Mouse (Mus musculus): ENCODE measurements around the gene Canx. TPM values are rescaled to one million over a fixed set of nuclear protein-coding genes. Genes with fewer than 3 reads are reported as not detected.

Gene Canx
- polyA plus RNA-seq, 1 experiment from 2014 or later, result 266 TPM

DNA sequence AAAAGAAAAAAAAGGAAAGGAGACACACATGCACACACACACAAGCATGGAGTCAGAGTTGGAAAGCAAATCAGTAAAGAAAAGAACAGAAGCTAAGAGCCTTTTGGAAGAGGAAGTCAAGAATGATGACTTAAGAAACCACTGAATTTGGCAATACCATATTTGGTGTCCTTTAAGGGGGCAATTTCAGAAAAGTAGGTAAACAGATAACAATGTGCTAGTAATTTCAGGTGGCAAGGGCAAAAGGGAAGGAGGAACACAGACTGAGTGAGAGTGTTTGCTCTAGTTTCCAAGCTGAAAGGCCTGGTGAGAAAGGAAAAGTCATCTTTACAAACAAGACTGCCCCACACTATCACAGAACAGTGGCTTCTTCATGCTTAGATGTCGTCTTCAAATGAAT lies 39.0 kb downstream of the Canx start:
- no peak for ATAC-seq (replicated peaks)
- Histone ChIP-seq H3K4me3 (no peak overlapping the region), H3K9ac (no peak overlapping the region), H3K27me3 (replicated peaks) (no peaks in the 10 kb centered on the region), H3K27ac (no peak overlapping the region), H3K36me3 (replicated peaks) (0 out of 2 replicates have a peak, but pooled peaks cover 5% of the 10 kb centered on the region), H3K9me3 (no peaks in the 10 kb centered on the region), H3K4me2 (no peak overlapping the region), H3K4me1 (peaks cover 31% of the 10 kb centered on the region)
- WGBS, result 84% methylated on average over 1 of the region's 1 CpGs

- WGBS, result 93% methylated on average over 7 of the region's 7 CpGs
- Histone ChIP-seq H3K27me3 (replicated peaks) (no peaks in the 10 kb centered on the region), H3K4me3 (no peak overlapping the region), H3K9ac (no peak overlapping the region), H3K4me2 (no peak overlapping the region), H3K4me1 (peaks cover 27% of the 10 kb centered on the region), H3K27ac (no peak overlapping the region), H3K9me3 (no peaks in the 10 kb centered on the region), H3K36me3 (replicated peaks) (peaks cover 8% of the 10 kb centered on the region; the same call in 1 of the 2 replicates)
- no peak for ATAC-seq (replicated peaks)
Observed at GRCm38 (mm10) chr11:50285696-50286095, 39.8 kb downstream of the Canx start.

DNA sequence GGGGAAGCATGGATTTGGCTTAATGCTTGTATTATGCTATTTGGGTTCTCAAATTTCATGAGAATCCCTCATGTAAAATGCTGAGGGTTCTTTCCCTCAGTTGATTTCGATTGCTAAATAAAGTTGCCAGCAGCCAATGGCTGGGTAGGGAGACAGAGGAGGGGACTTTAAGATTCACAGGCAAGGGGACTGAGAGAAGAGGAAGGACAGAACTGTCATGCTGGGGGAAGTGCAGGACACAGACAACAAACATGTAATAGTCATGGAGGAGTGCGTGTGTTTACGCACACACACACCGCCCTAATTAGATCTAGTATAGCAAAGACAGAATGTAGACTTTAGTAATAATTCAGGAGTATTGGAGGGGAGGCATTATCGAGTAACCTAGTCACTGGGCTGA lies 40.2 kb downstream of the Canx start:
- no peak for ATAC-seq (replicated peaks)
- 93% methylated on average over 5 of the region's 5 CpGs for WGBS

DNA sequence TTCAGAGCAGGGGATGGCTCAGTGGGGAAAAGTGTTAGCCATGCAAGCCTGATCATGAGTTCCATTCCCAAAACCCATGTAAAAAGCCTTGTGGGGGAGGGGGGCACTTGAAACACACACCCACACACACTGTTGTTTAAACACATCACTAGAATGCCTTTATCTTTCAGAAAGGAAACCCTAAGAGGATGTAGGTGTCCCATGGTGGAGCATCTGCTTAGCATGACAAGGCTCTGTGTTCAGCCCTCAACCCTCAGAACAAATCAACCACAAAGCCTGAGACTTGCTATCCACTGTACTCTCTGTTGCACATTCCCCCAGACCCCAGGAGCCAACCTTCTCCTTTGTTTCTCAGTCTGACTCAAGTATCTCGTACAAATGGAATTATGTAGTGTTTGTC lies 45.4 kb downstream of the Canx start:
- H3K4me3 ChIP-seq, result no peak overlapping the region
- 72% methylated on average over 1 of the region's 1 CpGs for WGBS
- H3K9me3 ChIP-seq, result no peaks in the 10 kb centered on the region
- H3K27ac ChIP-seq, result no peak overlapping the region
- H3K4me2 ChIP-seq, result no peak overlapping the region
- ATAC-seq (replicated peaks), result no peak
- no peaks in the 10 kb centered on the region for H3K27me3 ChIP-seq (replicated peaks)
- H3K4me1 ChIP-seq, result no peaks in the 10 kb centered on the region
- peaks cover 4% of the 10 kb centered on the region; the same call in 1 of the 2 replicates for H3K36me3 ChIP-seq (replicated peaks)
- H3K9ac ChIP-seq, result no peak overlapping the region

More for the DNA sequence above, 40.2 kb downstream of the Canx start:
- Histone ChIP-seq H3K27me3 (replicated peaks) (no peaks in the 10 kb centered on the region), H3K27ac (no peak overlapping the region), H3K36me3 (replicated peaks) (peaks cover 9% of the 10 kb centered on the region; the same call in 1 of the 2 replicates), H3K9ac (no peak overlapping the region), H3K4me1 (peaks cover 23% of the 10 kb centered on the region), H3K4me2 (no peak overlapping the region), H3K4me3 (no peak overlapping the region), H3K9me3 (no peaks in the 10 kb centered on the region)

GRCm38 (mm10) chr11:50279005-50279404 lies 46.5 kb downstream of the Canx start:
- peaks cover 4% of the 10 kb centered on the region; the same call in 1 of the 2 replicates for H3K36me3 ChIP-seq (replicated peaks)
- ATAC-seq (replicated peaks), result no peak
- H3K4me3 ChIP-seq, result no peak overlapping the region
- WGBS, result 92% methylated on average over 4 of the region's 4 CpGs
- H3K4me1 ChIP-seq, result no peaks in the 10 kb centered on the region
- H3K27me3 ChIP-seq (replicated peaks), result no peaks in the 10 kb centered on the region
- H3K9me3 ChIP-seq, result no peaks in the 10 kb centered on the region
- no peak overlapping the region for H3K9ac ChIP-seq
- no peak overlapping the region for H3K27ac ChIP-seq
- H3K4me2 ChIP-seq, result no peak overlapping the region

- Histone ChIP-seq H3K4me1 (0 out of 2 replicates have a peak, but pooled peaks cover 1% of the 10 kb centered on the region), H3K36me3 (replicated peaks) (peaks cover 4% of the 10 kb centered on the region; the same call in 1 of the 2 replicates), H3K4me3 (no peak overlapping the region), H3K27ac (no peak overlapping the region), H3K9ac (no peak overlapping the region), H3K27me3 (replicated peaks) (no peaks in the 10 kb centered on the region), H3K4me2 (no peak overlapping the region), H3K9me3 (no peaks in the 10 kb centered on the region)
- WGBS, result 91% methylated on average over 6 of the region's 6 CpGs
- no peak for ATAC-seq (replicated peaks)
Observed at GRCm38 (mm10) chr11:50277706-50278105, 47.8 kb downstream of the Canx start.

GRCm38 (mm10) chr11:50277025-50277424 lies 48.4 kb downstream of the Canx start:
- no peak for ATAC-seq (replicated peaks)
- Histone ChIP-seq H3K4me1 (0 out of 2 replicates have a peak, but pooled peaks cover 2% of the 10 kb centered on the region), H3K27me3 (replicated peaks) (no peaks in the 10 kb centered on the region), H3K9ac (no peak overlapping the region), H3K4me3 (no peak overlapping the region), H3K36me3 (replicated peaks) (peaks cover 4% of the 10 kb centered on the region; the same call in 1 of the 2 replicates), H3K27ac (no peak overlapping the region), H3K9me3 (no peaks in the 10 kb centered on the region), H3K4me2 (no peak overlapping the region)

DNA sequence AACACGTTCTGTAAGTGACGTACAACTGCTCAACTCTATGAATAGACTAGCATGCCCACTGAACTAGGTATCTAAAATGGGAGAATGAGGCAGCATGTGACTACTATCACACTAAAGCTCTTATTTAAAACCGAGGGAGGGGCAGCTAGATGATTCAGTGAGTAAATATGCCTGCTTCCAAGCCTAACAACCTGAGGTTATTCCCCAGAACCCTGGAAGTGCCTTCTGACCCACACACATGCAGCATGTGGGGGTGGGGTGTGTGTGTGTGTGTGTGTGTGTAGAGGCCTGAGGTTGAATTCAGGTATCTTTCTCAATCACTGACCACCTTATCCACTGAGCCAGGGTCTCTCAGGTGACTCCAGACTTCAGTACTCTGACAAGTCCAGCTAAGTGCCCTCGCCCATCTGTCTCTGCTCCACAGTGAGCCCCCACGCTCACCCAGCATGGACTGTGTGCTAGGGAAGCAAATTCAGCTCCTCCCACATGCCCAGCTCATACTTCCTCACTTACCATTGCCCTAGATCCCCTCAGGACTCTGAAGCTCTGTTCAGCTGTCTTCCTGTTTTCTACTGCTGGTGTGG lies 49.8 kb downstream of the Canx start:
- Histone ChIP-seq H3K4me1 (0 out of 2 replicates have a peak, but pooled peaks cover 2% of the 10 kb centered on the region), H3K36me3 (replicated peaks) (0 out of 2 replicates have a peak, but pooled peaks cover under 1% of the 10 kb centered on the region), H3K4me3 (no peak overlapping the region), H3K4me2 (no peak overlapping the region), H3K27me3 (replicated peaks) (no peaks in the 10 kb centered on the region), H3K27ac (no peak overlapping the region), H3K9ac (no peak overlapping the region), H3K9me3 (no peaks in the 10 kb centered on the region)
- no peak for ATAC-seq (replicated peaks)
- WGBS, result 82% methylated on average over 5 of the region's 5 CpGs

DNA sequence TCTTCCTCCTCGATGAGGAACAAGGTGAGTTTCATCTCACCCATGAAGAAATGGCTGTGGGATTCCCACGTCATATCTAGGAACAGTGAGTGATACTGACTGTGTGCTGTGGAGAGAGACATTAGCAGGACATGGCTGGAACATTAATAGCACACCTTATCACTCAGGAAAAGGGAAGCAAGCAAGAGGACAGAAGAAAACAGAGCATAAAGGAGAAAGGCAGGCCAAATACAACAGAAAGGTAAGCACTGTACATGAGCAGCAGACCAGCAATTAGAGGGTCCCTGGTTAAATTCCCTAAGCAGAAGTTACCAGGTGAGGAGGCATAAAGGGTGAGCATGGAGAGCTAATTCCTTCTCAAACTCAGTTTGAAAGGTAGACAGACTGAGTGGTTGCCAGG lies 50.4 kb downstream of the Canx start:
- 89% methylated on average over 2 of the region's 2 CpGs for WGBS
- ATAC-seq (replicated peaks), result no peak
- Histone ChIP-seq H3K4me1 (0 out of 2 replicates have a peak, but pooled peaks cover 2% of the 10 kb centered on the region), H3K9ac (no peak overlapping the region), H3K27me3 (replicated peaks) (no peaks in the 10 kb centered on the region), H3K4me3 (no peak overlapping the region), H3K4me2 (no peak overlapping the region), H3K9me3 (no peaks in the 10 kb centered on the region), H3K36me3 (replicated peaks) (no peaks in the 10 kb centered on the region), H3K27ac (no peak overlapping the region)

DNA sequence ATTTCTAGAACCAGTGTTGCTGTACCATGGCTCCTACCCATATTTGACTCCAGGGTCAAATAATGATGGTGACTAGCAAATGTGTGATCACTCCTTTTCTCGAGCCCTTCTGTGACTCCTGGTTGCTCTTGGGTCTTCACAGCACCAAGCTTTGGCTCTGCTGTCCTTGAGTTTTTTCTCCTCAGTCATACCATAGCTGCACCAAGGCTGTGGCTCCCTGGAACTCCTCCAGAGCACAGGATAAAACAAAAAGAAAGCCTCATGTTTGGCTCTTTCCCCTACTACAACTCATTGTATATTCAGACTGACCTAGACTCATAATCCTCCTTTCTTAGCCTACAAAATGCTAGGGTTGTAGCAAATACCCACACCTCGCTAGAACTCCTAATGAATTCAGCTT lies 52.7 kb downstream of the Canx start:
- Histone ChIP-seq H3K27ac (no peak overlapping the region), H3K4me2 (no peak overlapping the region), H3K9me3 (no peaks in the 10 kb centered on the region), H3K9ac (no peak overlapping the region), H3K4me1 (0 out of 2 replicates have a peak, but pooled peaks cover 2% of the 10 kb centered on the region), H3K27me3 (replicated peaks) (no peaks in the 10 kb centered on the region), H3K4me3 (no peak overlapping the region), H3K36me3 (replicated peaks) (no peaks in the 10 kb centered on the region)
- ATAC-seq (replicated peaks), result no peak
- WGBS, result 73% methylated on average over 2 of the region's 2 CpGs

DNA sequence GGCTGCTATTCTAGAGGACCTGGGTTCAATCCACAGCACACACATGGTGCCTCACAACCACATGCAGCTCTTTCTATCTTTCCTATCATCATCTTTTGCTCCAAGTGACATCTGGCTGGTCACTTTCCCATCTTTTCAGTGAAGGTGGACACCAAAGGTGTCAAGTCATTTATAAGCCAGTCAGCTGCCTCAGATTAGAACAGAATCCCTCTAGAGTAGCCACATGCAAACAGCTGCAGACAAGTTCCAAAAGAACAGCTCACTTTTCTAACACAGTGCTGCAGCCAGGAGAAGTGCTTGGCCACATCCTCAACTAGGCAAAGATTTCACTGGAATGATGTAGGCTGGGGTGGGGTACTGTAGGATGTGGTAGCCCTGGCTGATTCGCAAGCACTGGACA lies 55.6 kb downstream of the Canx start:
- no peak overlapping the region for H3K9ac ChIP-seq
- no peak for ATAC-seq (replicated peaks)
- no peaks in the 10 kb centered on the region for H3K9me3 ChIP-seq
- WGBS, result 98% methylated on average over 1 of the region's 1 CpGs
- 0 out of 2 replicates have a peak, but pooled peaks cover 2% of the 10 kb centered on the region for H3K4me1 ChIP-seq
- no peak overlapping the region for H3K4me2 ChIP-seq
- H3K4me3 ChIP-seq, result no peak overlapping the region
- no peaks in the 10 kb centered on the region for H3K27me3 ChIP-seq (replicated peaks)
- H3K27ac ChIP-seq, result no peak overlapping the region
- peaks cover 12% of the 10 kb centered on the region for H3K36me3 ChIP-seq (replicated peaks)

DNA sequence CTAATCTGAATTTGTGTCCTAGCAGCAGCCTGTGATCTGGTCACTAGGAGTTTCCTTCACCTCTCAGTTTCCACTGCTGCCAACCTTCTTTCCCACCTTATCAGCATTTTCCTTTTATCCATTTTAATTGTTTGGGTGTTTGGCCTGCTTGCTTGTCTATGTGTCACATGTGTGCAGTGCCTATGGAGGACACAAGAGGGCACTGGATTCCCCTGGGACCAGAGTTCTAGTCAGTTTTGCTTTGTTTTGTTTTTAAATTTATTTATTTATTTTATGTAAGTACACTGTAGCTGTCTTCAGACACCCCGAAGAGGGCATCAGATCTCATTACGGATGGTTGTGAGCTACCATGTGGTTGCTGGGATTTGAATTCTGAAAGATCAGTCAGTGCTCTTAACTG lies 56.3 kb downstream of the Canx start:
- Histone ChIP-seq H3K9ac (no peak overlapping the region), H3K4me2 (no peak overlapping the region), H3K4me3 (no peak overlapping the region), H3K27me3 (replicated peaks) (no peaks in the 10 kb centered on the region), H3K9me3 (no peaks in the 10 kb centered on the region), H3K4me1 (0 out of 2 replicates have a peak, but pooled peaks cover 2% of the 10 kb centered on the region), H3K27ac (no peak overlapping the region), H3K36me3 (replicated peaks) (peaks cover 17% of the 10 kb centered on the region)
- no peak for ATAC-seq (replicated peaks)
- 84% methylated on average over 2 of the region's 2 CpGs for WGBS

DNA sequence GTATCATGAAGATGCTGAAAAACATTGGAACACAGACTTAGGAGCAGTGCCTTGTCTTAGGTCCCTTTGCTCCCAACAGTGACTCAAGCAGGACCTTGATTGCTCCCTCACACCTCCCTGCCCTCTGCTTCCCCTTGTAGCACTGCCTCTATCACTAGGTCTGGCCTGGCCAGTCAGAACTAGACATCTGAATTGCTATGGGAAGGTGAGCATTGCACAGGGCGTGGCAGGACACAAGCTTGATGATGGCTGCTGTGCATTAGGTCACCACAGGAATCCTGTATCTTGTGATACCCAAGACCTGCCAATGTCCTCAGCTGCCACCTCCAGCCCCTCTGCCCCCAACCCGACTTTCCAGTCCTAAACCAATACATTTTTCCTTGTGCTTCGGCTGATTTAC lies 58.5 kb downstream of the Canx start:
- Histone ChIP-seq H3K9ac (no peak overlapping the region), H3K4me1 (no peaks in the 10 kb centered on the region), H3K27me3 (replicated peaks) (no peaks in the 10 kb centered on the region), H3K4me2 (no peak overlapping the region), H3K4me3 (no peak overlapping the region), H3K27ac (no peak overlapping the region), H3K36me3 (replicated peaks) (peaks cover 36% of the 10 kb centered on the region), H3K9me3 (no peaks in the 10 kb centered on the region)
- WGBS, result 95% methylated on average over 3 of the region's 3 CpGs
- ATAC-seq (replicated peaks), result no peak
